Mouse (Mus musculus) ES-E14 (cell line): ENCODE measurements around the gene Nudc. TPM values are rescaled to one million over a fixed set of nuclear protein-coding genes. Genes with fewer than 3 reads are reported as not detected.

Experiments used
- DNase-seq: peaks from one replicate; pipeline ENCODE4 v3.0.0-alpha.2; 2013; ENCODE audit warnings: low read depth, low spot score
- H3K27ac ChIP-seq: 2 replicates; pipeline ENCODE4 v1.5.1; 2012; ENCODE audit warnings: low read depth, mild to moderate bottlenecking, low read length, moderate library complexity, mixed read lengths; ENCODE audit not compliant: poor library complexity, insufficient read depth, severe bottlenecking
- H3K36me3 ChIP-seq: 2 replicates; pipeline ENCODE4 v1.6.1; 2012; ENCODE audit warnings: mild to moderate bottlenecking, low read length, moderate library complexity, mixed read lengths; ENCODE audit not compliant: control insufficient read depth, poor library complexity, insufficient read depth, severe bottlenecking
- H3K4me1 ChIP-seq, 2 experiments: fragments of 150-350 bp in 1 of 2; sonication (generic) in 1 of 2; 2 replicates each; pipeline ENCODE4 v1.6.1; 2012; ENCODE audit warnings: low read length in 2 of 2, mild to moderate bottlenecking in 1 of 2, mixed read lengths in 1 of 2; ENCODE audit not compliant: control insufficient read depth in 2 of 2, insufficient read depth in 2 of 2, poor library complexity in 1 of 2
- H3K4me3 ChIP-seq, 2 experiments: fragments of 150-350 bp in 1 of 2; sonication (generic) in 1 of 2; 2 replicates each; pipeline ENCODE4 v1.5.1; 2012; ENCODE audit warnings: low read length in 2 of 2, low read depth in 1 of 2, mild to moderate bottlenecking in 1 of 2, mixed read lengths in 1 of 2; ENCODE audit not compliant: insufficient read depth in 1 of 2, poor library complexity in 1 of 2, severe bottlenecking in 1 of 2
- H3K9ac ChIP-seq: 2 replicates; pipeline ENCODE4 v1.6.1; 2012; ENCODE audit warnings: low read depth, mild to moderate bottlenecking, low read length, mixed read lengths; ENCODE audit not compliant: poor library complexity, insufficient read depth, severe bottlenecking
- H3K9me3 ChIP-seq: fragments of 150-350 bp; sonication (generic); 2 replicates; pipeline ENCODE4 v1.6.1; 2012; ENCODE audit warnings: low read depth, mild to moderate bottlenecking, low read length; ENCODE audit not compliant: control insufficient read depth, insufficient read depth
- CHD2 ChIP-seq: IDR thresholded peaks from 2 replicates; pipeline ENCODE4 v1.6.1; 2014; ENCODE audit warnings: mild to moderate bottlenecking, low read depth, low read length, inconsistent platforms
- HCFC1 ChIP-seq: IDR thresholded peaks from 2 replicates; pipeline ENCODE4 v1.6.1; 2012; ENCODE audit warnings: low read length, inconsistent platforms, borderline replicate concordance; ENCODE audit not compliant: insufficient read depth
- MAFK ChIP-seq: IDR thresholded peaks from 2 replicates; pipeline ENCODE4 v1.6.1; 2014; ENCODE audit warnings: mild to moderate bottlenecking, low read depth, low read length, inconsistent platforms; ENCODE audit not compliant: insufficient read depth
- ZC3H11A ChIP-seq: IDR thresholded peaks from 2 replicates; pipeline ENCODE4 v1.6.1; 2012; ENCODE audit warnings: low read depth, mild to moderate bottlenecking, inconsistent platforms, low read length, borderline replicate concordance
- ZNF384 ChIP-seq: IDR thresholded peaks from 2 replicates; pipeline ENCODE4 v1.6.1; 2012; ENCODE audit warnings: low read depth, low read length, inconsistent platforms
- in situ Hi-C, 2 experiments: fragments of 600-800 bp; cut with MboI; formaldehyde crosslinking; loops; one replicate each; pipeline ENCODE4 v1.15.1; 2025; ENCODE audit warnings: low sequenced_read_pairs in 2 of 2, inconsistent platforms in 1 of 2; ENCODE audit not compliant: unreplicated experiment in 2 of 2
- total RNA-seq: library from RNA; depleted of rRNA; stranded (reverse); fragments of 300-350 nt; gene quantifications from 2 replicates; pipeline ENCODE4 v1.2.3, GENCODE M21; 2012; rRNA removed

Gene Nudc
- 340 and 358 TPM in 2 replicates for total RNA-seq

GRCm38 (mm10) chr4:133545272-133546231 lies at the start of gene Nudc:
Gene Nudc (minus strand): TSS chr4:133545996.
- Histone ChIP-seq H3K9ac (peak within 1 kb of the TSS; percentile 93), H3K27ac (peak within 1 kb of the TSS; percentile 65), H3K9me3 (no peaks in the 10 kb centered on the region), H3K36me3 (peaks cover 32% of the 10 kb centered on the region), H3K4me3 (peak within 1 kb of the TSS; percentile 90 to 100), H3K4me1 (peaks cover 2 to 12% of the 10 kb centered on the region in 2 experiments; a peak in 2 of 4 replicates)
- TF ChIP-seq ZNF384: no peak
- TF ChIP-seq ZC3H11A: no peak
- TF ChIP-seq HCFC1: peak; percentile 67; the same call in 1 of the 2 replicates
- no peak for TF ChIP-seq CHD2
- TF ChIP-seq MAFK: no peak
- in situ Hi-C loops: no loop called here
- peak; percentile 97 for DNase-seq

GRCm38 (mm10) chr4:133595538-133595937 lies 49.7 kb upstream of the Nudc start:
- Histone ChIP-seq H3K4me1 (peaks cover 0 to 17% of the 10 kb centered on the region in 2 experiments; a peak in 2 of 4 replicates), H3K36me3 (peaks cover 7% of the 10 kb centered on the region), H3K9me3 (no peaks in the 10 kb centered on the region), H3K9ac (peak overlapping the region; percentile 52; the same call in 1 of the 2 replicates), H3K4me3 (0 out of 4 replicates have a peak overlapping the region, but pooled peaks of 1 of the 2 experiments have one; percentile 6), H3K27ac (peak overlapping the region; percentile 64; the same call in 1 of the 2 replicates)
- DNase-seq: no peak
- in situ Hi-C loops: loop anchor here in 1 of 2 experiments (25.0 kb wide), 1 partner anchor 242 kb away; no protein-coding TSS in a partner anchor
- TF ChIP-seq ZC3H11A (no peak), MAFK (no peak), ZNF384 (no peak), HCFC1 (no peak), CHD2 (no peak)

GRCm38 (mm10) chr4:133592570-133592969 lies 46.8 kb upstream of the Nudc start:
- in situ Hi-C loops: loop anchor here (5.0 to 25.0 kb wide), 2 partner anchors 235 to 245 kb away; no protein-coding TSS in a partner anchor
- no peak overlapping the region for H3K27ac ChIP-seq
- no peak for DNase-seq
- peaks cover 28% of the 10 kb centered on the region for H3K36me3 ChIP-seq
- peak overlapping the region; percentile 45; the same call in 1 of the 2 replicates for H3K9ac ChIP-seq
- no peak overlapping the region for H3K4me3 ChIP-seq
- TF ChIP-seq ZC3H11A: no peak; the same call in 1 of the 2 replicates
- TF ChIP-seq HCFC1: no peak
- TF ChIP-seq ZNF384: no peak
- no peak for TF ChIP-seq CHD2
- no peak for TF ChIP-seq MAFK
- H3K9me3 ChIP-seq: no peaks in the 10 kb centered on the region
- H3K4me1 ChIP-seq: peaks cover 0 to 10% of the 10 kb centered on the region in 2 experiments; a peak in 2 of 4 replicates

- Histone ChIP-seq H3K9ac (peak within 1 kb of the TSS; percentile 83), H3K4me1 (peaks cover 0 to 8% of the 10 kb centered on the region in 2 experiments; a peak in 2 of 4 replicates), H3K4me3 (peak within 1 kb of the TSS; percentile 74 to 100), H3K27ac (peak within 1 kb of the TSS; percentile 63), H3K9me3 (no peaks in the 10 kb centered on the region), H3K36me3 (peaks cover 51% of the 10 kb centered on the region)
- DNase-seq: peak; percentile 75
- in situ Hi-C loops: loop anchor here in 1 of 2 experiments (25.0 kb wide), 1 partner anchor 253 kb away; no protein-coding TSS in a partner anchor
- TF ChIP-seq ZNF384 (no peak), ZC3H11A (no peak), MAFK (no peak), HCFC1 (no peak), CHD2 (no peak)
Measured at GRCm38 (mm10) chr4:133584059-133584951, 38.5 kb upstream of the Nudc start, which contains the start of gene Gpn2. Gene Gpn2 (plus strand): TSS chr4:133584362.
